Mouse (Mus musculus) heart, embryonic 13.5 days (tissue): ENCODE measurements around the gene Sptlc3. TPM values are rescaled to one million over a fixed set of nuclear protein-coding genes. Genes with fewer than 3 reads are reported as not detected.

Experiments used
- ATAC-seq: fragments of 200-750 bp; cut with Nextera tagmentation; 2 replicates; pipeline ENCODE4 v1.8.0; 2017; ENCODE audit warnings: moderate TSS enrichment; ENCODE audit not compliant: insufficient number of reproducible peaks, low FRiP score, low TSS enrichment; ENCODE audit errors: extremely low read depth
- H3K27ac ChIP-seq: fragments of 300-500 bp; sonication (generic); replicated peaks from 2 replicates; pipeline ENCODE4 v1.5.1; 2015; ENCODE audit warnings: moderate library complexity, mild to moderate bottlenecking, inconsistent platforms
- H3K27me3 ChIP-seq: fragments of 300-500 bp; sonication (generic); replicated peaks from 2 replicates; pipeline ENCODE4 v1.6.1; 2015; ENCODE audit warnings: mild to moderate bottlenecking, inconsistent platforms
- H3K36me3 ChIP-seq: fragments of 300-500 bp; sonication (generic); 2 replicates; pipeline ENCODE4 v1.6.1; 2015; ENCODE audit warnings: mild to moderate bottlenecking, inconsistent platforms
- H3K4me1 ChIP-seq: fragments of 300-500 bp; sonication (generic); 2 replicates; pipeline ENCODE4 v1.6.1; 2015; ENCODE audit warnings: inconsistent platforms
- H3K4me2 ChIP-seq: fragments of 300-500 bp; sonication (generic); 2 replicates; pipeline ENCODE4 v1.6.1; 2015; ENCODE audit warnings: inconsistent platforms, mild to moderate bottlenecking, moderate library complexity
- H3K4me3 ChIP-seq: fragments of 300-500 bp; sonication (generic); 2 replicates; pipeline ENCODE4 v1.5.1; 2015; ENCODE audit warnings: moderate library complexity, mild to moderate bottlenecking, inconsistent platforms
- H3K9ac ChIP-seq: fragments of 300-500 bp; sonication (generic); 2 replicates; pipeline ENCODE4 v1.6.1; 2015; ENCODE audit warnings: inconsistent platforms, mild to moderate bottlenecking, moderate library complexity
- H3K9me3 ChIP-seq: fragments of 300-500 bp; sonication (generic); 2 replicates; pipeline ENCODE4 v1.6.1; 2016; ENCODE audit warnings: inconsistent platforms
- WGBS: fragments of 180-500 bp; shearing (Covaris S2); methylation state at CpG from one replicate; pipeline ENCODE4 v1.1.7; 2015; ENCODE audit warnings: mixed read lengths; 5-methylcytosine and 5-hydroxymethylcytosine counted together
- polyA plus RNA-seq: library from polyadenylated mRNA; unstranded; fragments of >200 nt; fragmentation: Nextera tagmentation; extraction: Ambion mirVana; gene quantifications from 2 replicates; pipeline ENCODE4 v1.2.1, GENCODE M21; 2015

The Sptlc3 gene
- polyA plus RNA-seq, 1 experiment from 2014 or later = not detected

DNA sequence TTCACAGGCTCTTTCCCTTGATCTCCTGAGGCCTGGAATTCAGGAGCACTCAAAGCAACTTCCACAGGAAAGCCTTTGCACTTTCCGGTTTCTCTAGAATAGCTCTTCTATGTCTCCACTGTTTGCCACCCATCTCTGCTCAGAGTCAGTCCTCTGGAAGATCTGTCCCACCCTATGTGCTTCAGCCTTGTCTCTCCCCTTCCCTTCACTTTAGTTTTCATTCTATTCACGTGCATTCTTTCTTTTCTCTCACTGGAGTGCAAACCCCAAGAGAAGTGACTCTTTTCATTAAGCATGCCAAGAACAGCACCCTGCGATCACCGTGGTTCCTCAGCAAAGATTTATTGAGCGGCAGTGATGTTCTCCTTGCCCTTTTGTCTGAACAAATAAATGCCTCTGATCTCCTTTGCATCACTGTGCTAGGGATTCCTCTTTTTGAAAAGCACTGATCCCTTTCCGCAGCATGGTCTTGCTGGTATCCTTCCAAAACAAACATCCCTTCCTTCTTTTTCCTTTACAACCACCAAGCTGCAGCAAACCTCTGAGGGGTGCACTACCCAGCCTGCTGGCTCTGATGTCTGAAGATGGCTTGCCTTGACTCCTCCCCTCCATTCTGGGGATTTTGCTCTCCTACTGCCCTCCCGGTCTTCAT, 108.0 kb downstream of the Sptlc3 start:
- Histone ChIP-seq H3K4me2 (no peak overlapping the region), H3K9ac (no peak overlapping the region), H3K27ac (no peak overlapping the region), H3K36me3 (no peaks in the 10 kb centered on the region), H3K4me1 (peaks cover 5% of the 10 kb centered on the region; the same call in 1 of the 2 replicates), H3K27me3 (no peaks in the 10 kb centered on the region), H3K9me3 (no peaks in the 10 kb centered on the region), H3K4me3 (no peak overlapping the region)
- ATAC-seq = no peak; the same call in 1 of the 2 replicates
- 36% methylated on average over 7 of the region's 7 CpGs for WGBS

DNA sequence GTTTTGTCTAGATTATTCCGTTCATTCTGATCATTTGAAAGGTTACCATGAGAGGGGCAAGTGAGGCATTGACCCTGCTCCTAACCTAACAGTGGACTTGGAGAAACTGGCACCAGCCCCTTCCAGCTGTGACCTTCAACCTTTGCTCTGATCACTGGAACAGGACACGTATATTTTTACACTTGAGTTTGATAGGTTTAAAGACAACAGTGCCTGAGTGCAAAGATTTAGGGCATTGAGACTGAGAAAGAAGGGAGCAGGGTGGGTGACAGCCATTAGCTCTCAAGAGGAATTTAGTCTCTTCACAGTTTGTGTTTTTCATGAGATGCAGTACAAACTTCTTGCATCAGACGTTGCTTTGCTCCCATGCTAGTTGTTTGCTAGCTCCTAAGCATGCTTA, 114.5 kb downstream of the Sptlc3 start:
- ATAC-seq = no peak
- 44% methylated on average over 3 of the region's 3 CpGs for WGBS
- H3K9ac ChIP-seq = no peak overlapping the region

DNA sequence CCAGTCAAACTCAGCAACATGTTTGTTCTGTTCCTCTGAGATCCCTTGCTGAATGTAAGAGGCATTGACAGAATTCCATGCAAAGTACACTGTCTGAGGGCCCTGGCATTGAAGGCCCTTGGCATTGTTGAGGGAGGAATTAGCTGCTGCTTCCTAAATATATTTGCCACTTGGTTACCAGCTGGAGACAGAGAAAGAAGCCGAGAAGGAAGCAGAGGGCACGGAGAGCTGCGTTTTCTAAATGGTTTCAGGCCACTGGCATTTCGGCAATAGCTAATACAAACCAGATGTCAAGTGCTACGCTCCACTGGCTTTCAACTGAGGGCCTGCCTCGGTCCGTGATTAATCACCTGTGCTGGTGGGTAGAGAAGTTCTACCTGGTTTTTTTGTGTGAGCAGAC, 115.1 kb downstream of the Sptlc3 start:
- no peaks in the 10 kb centered on the region for H3K9me3 ChIP-seq
- peak overlapping the region; percentile 4; the same call in 1 of the 2 replicates for H3K4me2 ChIP-seq
- 30% methylated on average over 7 of the region's 7 CpGs for WGBS
- no peak overlapping the region for H3K4me3 ChIP-seq
- ATAC-seq = no peak
- no peaks in the 10 kb centered on the region for H3K27me3 ChIP-seq
- H3K4me1 ChIP-seq = peaks cover 6% of the 10 kb centered on the region; the same call in 1 of the 2 replicates
- H3K9ac ChIP-seq = no peak overlapping the region
- H3K27ac ChIP-seq = no peak overlapping the region
- H3K36me3 ChIP-seq = no peaks in the 10 kb centered on the region

More for the DNA sequence above, 114.5 kb downstream of the Sptlc3 start:
- peaks cover 6% of the 10 kb centered on the region; the same call in 1 of the 2 replicates for H3K4me1 ChIP-seq
- H3K27ac ChIP-seq = no peak overlapping the region
- H3K36me3 ChIP-seq = no peaks in the 10 kb centered on the region
- no peaks in the 10 kb centered on the region for H3K9me3 ChIP-seq
- H3K4me2 ChIP-seq = no peak overlapping the region
- H3K4me3 ChIP-seq = no peak overlapping the region
- no peaks in the 10 kb centered on the region for H3K27me3 ChIP-seq

DNA sequence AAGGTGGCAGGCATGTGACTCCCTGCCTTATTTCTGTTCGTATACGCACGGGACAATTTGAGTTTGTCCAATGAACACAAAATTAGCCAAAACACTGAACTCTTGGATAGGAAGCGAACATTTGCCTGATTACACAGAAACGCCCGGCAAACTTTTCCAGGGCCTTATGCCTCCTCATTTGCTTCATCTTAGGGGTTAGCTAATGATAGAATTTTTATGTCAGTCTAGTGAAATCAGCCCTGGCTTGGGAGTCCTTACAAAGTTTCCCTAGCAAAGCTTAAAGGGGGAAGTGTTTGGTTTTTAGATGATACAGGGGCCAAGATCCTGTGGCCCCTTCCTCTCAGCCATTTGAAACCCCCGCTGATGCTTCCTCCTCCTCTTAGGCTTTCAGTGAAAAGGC, 115.5 kb downstream of the Sptlc3 start:
- Histone ChIP-seq H3K9ac (no peak overlapping the region), H3K4me3 (no peak overlapping the region), H3K27me3 (no peaks in the 10 kb centered on the region), H3K4me2 (peak overlapping the region; percentile 4; the same call in 1 of the 2 replicates), H3K4me1 (peaks cover 6% of the 10 kb centered on the region; the same call in 1 of the 2 replicates), H3K9me3 (no peaks in the 10 kb centered on the region), H3K27ac (no peak overlapping the region), H3K36me3 (no peaks in the 10 kb centered on the region)
- 52% methylated on average over 7 of the region's 7 CpGs for WGBS
- no peak for ATAC-seq

DNA sequence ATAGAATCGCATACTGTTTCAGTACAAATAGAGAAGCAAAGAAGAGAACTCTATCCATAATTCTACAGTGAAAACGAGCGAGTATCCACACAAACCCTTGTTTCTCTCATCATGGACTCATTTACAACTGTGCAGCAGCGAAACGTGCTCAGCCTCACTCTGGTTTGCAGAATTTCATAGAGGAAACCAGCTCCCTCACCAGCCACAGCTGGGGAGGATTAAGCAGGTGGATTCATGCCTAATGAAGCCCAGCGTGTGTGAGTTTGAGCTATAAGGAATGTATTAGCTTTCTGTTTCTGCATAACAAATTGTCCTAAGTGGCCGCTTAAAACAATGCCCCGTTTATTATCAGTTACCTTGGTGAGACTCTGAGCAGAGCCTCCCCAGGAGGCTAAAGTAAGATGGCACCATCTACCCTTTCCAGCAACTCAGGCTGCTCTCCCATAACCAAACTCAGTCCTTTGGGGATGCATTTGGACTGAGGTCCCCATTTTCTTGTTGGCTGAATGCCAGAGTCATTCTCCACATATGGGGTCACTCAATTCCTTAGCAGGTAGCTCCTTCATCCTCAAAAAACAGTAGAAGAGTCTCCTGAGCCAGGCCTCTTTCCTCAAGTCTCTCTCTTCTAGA, 116.1 kb downstream of the Sptlc3 start:
- no peaks in the 10 kb centered on the region for H3K9me3 ChIP-seq
- no peaks in the 10 kb centered on the region for H3K36me3 ChIP-seq
- WGBS = 50% methylated on average over 8 of the region's 8 CpGs
- H3K27ac ChIP-seq = no peak overlapping the region
- ATAC-seq = no peak
- H3K9ac ChIP-seq = no peak overlapping the region
- no peak overlapping the region for H3K4me3 ChIP-seq
- no peak overlapping the region for H3K4me2 ChIP-seq
- H3K4me1 ChIP-seq = peaks cover 6% of the 10 kb centered on the region; the same call in 1 of the 2 replicates
- H3K27me3 ChIP-seq = no peaks in the 10 kb centered on the region

GRCm38 (mm10) chr2:139612410-139613107, 118.8 kb downstream of the Sptlc3 start:
- 48% methylated on average over 10 of the region's 10 CpGs for WGBS
- Histone ChIP-seq H3K4me3 (no peak overlapping the region), H3K27ac (no peak overlapping the region), H3K27me3 (no peaks in the 10 kb centered on the region), H3K4me1 (peaks cover 6% of the 10 kb centered on the region; the same call in 1 of the 2 replicates), H3K9me3 (no peaks in the 10 kb centered on the region), H3K36me3 (no peaks in the 10 kb centered on the region), H3K9ac (no peak overlapping the region), H3K4me2 (no peak overlapping the region)
- ATAC-seq = no peak

DNA sequence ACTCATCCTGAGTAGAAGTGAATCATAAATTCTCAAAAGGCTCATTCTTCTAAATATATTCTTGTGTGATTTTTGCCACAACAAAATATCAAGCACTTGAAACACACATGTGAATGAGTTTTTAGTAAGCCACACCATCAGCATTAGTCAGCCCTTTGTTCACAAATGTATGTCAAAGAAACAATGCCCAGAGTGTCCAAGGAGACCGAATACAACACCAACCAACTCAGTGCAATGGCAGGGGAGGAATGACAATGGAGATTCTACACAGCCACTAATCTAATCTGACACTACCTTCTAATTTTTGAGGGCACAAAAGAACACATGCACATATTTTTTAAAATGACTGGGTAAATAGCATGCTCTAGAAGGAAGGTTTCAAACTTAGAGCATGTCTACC, 132.8 kb downstream of the Sptlc3 start:
- no peaks in the 10 kb centered on the region for H3K9me3 ChIP-seq
- 0 out of 2 replicates have a peak, but pooled peaks cover 7% of the 10 kb centered on the region for H3K4me1 ChIP-seq
- H3K4me2 ChIP-seq = no peak overlapping the region
- H3K4me3 ChIP-seq = no peak overlapping the region
- H3K9ac ChIP-seq = no peak overlapping the region
- no peak overlapping the region for H3K27ac ChIP-seq
- no peak for ATAC-seq
- H3K36me3 ChIP-seq = no peaks in the 10 kb centered on the region
- WGBS = 64% methylated on average over 1 of the region's 1 CpGs
- H3K27me3 ChIP-seq = no peaks in the 10 kb centered on the region

DNA sequence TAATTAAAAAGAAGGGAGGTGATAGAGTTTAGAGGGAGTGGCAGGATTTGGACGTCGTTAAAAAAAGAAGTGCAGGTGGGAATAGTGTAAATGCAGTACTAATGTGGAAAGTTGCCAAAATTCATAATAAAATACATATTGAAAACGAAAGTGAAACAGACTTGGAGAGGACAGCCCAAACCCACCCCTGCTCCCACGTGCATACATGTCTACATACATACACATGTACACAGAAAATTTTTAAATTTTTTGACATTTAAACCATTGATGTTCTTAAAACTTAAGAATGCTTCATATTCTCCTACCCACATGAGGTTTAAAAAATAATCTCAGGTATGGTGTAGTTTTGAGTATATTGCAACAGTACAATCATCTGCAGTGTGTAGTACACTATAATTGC, 135.0 kb downstream of the Sptlc3 start:
- H3K4me3 ChIP-seq = no peak overlapping the region
- H3K27me3 ChIP-seq = no peaks in the 10 kb centered on the region
- H3K36me3 ChIP-seq = no peaks in the 10 kb centered on the region
- no peak for ATAC-seq
- no peaks in the 10 kb centered on the region for H3K9me3 ChIP-seq
- 71% methylated on average over 4 of the region's 4 CpGs for WGBS
- H3K4me2 ChIP-seq = no peak overlapping the region
- no peak overlapping the region for H3K9ac ChIP-seq
- 0 out of 2 replicates have a peak, but pooled peaks cover 7% of the 10 kb centered on the region for H3K4me1 ChIP-seq
- no peak overlapping the region for H3K27ac ChIP-seq

GRCm38 (mm10) chr2:139629653-139630052, 135.9 kb downstream of the Sptlc3 start:
- no peak overlapping the region for H3K4me2 ChIP-seq
- no peak overlapping the region for H3K4me3 ChIP-seq
- WGBS = 86% methylated on average over 3 of the region's 3 CpGs

GRCm38 (mm10) chr2:139634506-139634905, 140.8 kb downstream of the Sptlc3 start:
- no peaks in the 10 kb centered on the region for H3K36me3 ChIP-seq
- H3K4me3 ChIP-seq = no peak overlapping the region
- no peak overlapping the region for H3K4me2 ChIP-seq
- no peak overlapping the region for H3K9ac ChIP-seq
- WGBS = 60% methylated on average over 4 of the region's 4 CpGs
- no peaks in the 10 kb centered on the region for H3K27me3 ChIP-seq
- ATAC-seq = no peak
- H3K4me1 ChIP-seq = peaks cover 18% of the 10 kb centered on the region; the same call in 1 of the 2 replicates
- no peak overlapping the region for H3K27ac ChIP-seq
- H3K9me3 ChIP-seq = no peaks in the 10 kb centered on the region

More at GRCm38 (mm10) chr2:139629653-139630052, 135.9 kb downstream of the Sptlc3 start:
- H3K9ac ChIP-seq = no peak overlapping the region
- ATAC-seq = no peak
- H3K4me1 ChIP-seq = 0 out of 2 replicates have a peak, but pooled peaks cover 7% of the 10 kb centered on the region
- H3K27me3 ChIP-seq = no peaks in the 10 kb centered on the region
- no peaks in the 10 kb centered on the region for H3K36me3 ChIP-seq
- H3K9me3 ChIP-seq = no peaks in the 10 kb centered on the region
- no peak overlapping the region for H3K27ac ChIP-seq

DNA sequence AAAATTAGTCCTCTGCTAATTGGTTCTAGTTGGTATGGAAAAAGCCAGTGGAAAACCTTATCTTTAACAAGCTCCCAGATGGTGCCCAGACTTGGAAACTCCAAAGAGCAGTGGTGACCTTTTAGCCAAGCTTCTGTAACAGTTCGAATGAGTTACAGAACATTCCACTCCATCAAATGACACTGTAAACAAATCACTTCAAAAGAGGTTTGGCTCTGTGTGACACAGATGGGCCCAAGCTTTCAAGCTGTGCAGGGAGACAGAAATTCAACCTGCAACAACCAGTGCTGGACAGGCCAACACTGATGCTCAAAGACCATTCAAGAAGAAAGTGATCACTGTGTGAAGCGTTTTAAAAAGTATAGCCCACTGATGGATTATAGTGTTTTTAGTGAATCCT, 144.1 kb downstream of the Sptlc3 start:
- Histone ChIP-seq H3K4me1 (peaks cover 11% of the 10 kb centered on the region; the same call in 1 of the 2 replicates), H3K36me3 (no peaks in the 10 kb centered on the region), H3K4me3 (no peak overlapping the region), H3K9me3 (no peaks in the 10 kb centered on the region), H3K9ac (no peak overlapping the region), H3K4me2 (no peak overlapping the region), H3K27me3 (no peaks in the 10 kb centered on the region), H3K27ac (no peak overlapping the region)
- 43% methylated on average over 2 of the region's 2 CpGs for WGBS
- no peak for ATAC-seq
